Mouse (Mus musculus) E14TG2a.4 (cell line): ENCODE measurements around the gene Tmem100.

Experiments
- CTCF ChIP-seq: conservative IDR thresholded peaks from 2 replicates; pipeline ENCODE4 v1.5.1; 2014; ENCODE audit warnings: low read length
- NANOG ChIP-seq: IDR thresholded peaks from 2 replicates; pipeline ENCODE4 v1.6.1; 2014; ENCODE audit warnings: borderline replicate concordance, low read length, mixed read lengths
- POU5F1 ChIP-seq: IDR thresholded peaks from 2 replicates; pipeline ENCODE4 v1.6.1; 2014; ENCODE audit warnings: low read length, borderline replicate concordance

- TF ChIP-seq CTCF (no peak), POU5F1 (no peak), NANOG (no peak)
These were observed 34.6 kb upstream of the Tmem100 start for GRCm38 (mm10) chr11:89995596-89995995.
